ENCODE assay signal across 8 mouse cellular contexts in the genomic region with DNA sequence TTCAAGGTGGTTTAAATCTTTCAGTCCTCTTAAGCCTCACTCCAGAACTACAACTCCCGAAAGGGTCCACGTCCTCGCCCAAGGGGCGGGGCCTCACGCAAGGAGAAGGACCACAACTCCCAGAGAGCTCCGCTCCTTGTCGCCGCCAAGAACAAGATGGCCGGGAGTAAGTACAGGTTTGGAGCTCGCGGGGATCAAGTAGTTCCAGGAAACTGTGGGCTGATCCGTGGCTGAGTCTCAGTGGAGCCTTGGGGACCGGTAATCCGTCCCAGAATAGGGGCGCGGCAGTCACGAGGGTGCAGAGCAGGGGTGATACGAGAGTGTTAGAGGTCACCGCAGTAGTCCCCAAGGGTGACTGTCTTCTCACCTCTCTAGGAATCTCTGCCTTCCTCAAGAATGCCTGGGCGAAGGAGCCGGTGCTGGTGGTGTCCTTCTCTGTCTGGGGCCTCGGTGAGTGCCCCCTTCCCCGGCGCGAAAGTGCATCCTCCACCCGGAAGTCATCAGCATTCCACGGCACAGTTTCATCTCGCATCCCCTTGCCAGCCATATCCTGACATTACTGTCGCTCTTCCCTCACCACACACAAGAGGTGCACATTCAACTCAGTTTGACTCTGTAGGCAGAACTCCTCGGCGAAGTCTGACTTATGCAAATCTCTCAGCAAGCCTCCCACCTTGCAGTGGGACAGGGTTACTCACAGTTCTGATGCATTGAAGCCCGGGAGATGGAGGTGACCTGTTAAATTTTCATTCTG. TPM values are rescaled to one million over a fixed set of nuclear protein-coding genes. Genes with fewer than 3 reads are reported as not detected.
DNase-seq lines count a peak whose midpoint lies in the region; ATAC-seq lines count a peak whose summit lies in the region.

A gene (plus strand): TSS at position 132 of the 754 bp plus-strand sequence.

- ATAC-seq in embryonic facial prominence, embryonic 12.5 days (ENCODE audit: insufficient number of reproducible peaks, insufficient read depth, low FRiP score, low TSS enrichment): peak; percentile 88
- peak; percentile 93 for ATAC-seq in limb, embryonic 11.5 days (ENCODE audit: insufficient number of reproducible peaks, low FRiP score, low TSS enrichment, low read depth)
- ATAC-seq in midbrain, embryonic 14.5 days (ENCODE audit: low FRiP score, low TSS enrichment): peak; percentile 97

- no peaks in the 10 kb centered on the region for H3K9me3 ChIP-seq in embryonic facial prominence, embryonic 12.5 days
- H3K9me3 ChIP-seq in limb, embryonic 11.5 days (ENCODE audit: control insufficient read depth, low read length): no peaks in the 10 kb centered on the region
- no peaks in the 10 kb centered on the region for H3K9me3 ChIP-seq in midbrain, embryonic 14.5 days (ENCODE audit: control insufficient read depth, low read length)

- peak; percentile 83 for DNase-seq in 3134 (ENCODE audit: extremely low read depth, insufficient read length, low spot score)
- DNase-seq in adrenal gland, postnatal 25 days: peak; percentile 85
- DNase-seq in heart, adult 11 months: peak; percentile 99
- DNase-seq in kidney, adult 18-20 months: peak; percentile 87
- DNase-seq in limb, embryonic 11.5 days (ENCODE audit: low spot score): peak; percentile 86
- peak; percentile 96 for DNase-seq in midbrain, embryonic 14.5 days
- peak; percentile 77 to 82 for DNase-seq in spleen, adult 18-20 months

- peak within 1 kb of the TSS; percentile 77 for H3K9ac ChIP-seq in embryonic facial prominence, embryonic 12.5 days
- H3K9ac ChIP-seq in limb, embryonic 11.5 days (ENCODE audit: low read length): peak within 1 kb of the TSS; percentile 72
- peak within 1 kb of the TSS; percentile 78 for H3K9ac ChIP-seq in midbrain, embryonic 14.5 days (replicated peaks; ENCODE audit: low read length)

- H3K27me3 ChIP-seq in embryonic facial prominence, embryonic 12.5 days: no peaks in the 10 kb centered on the region
- H3K27me3 ChIP-seq in limb, embryonic 11.5 days (ENCODE audit: control insufficient read depth, insufficient read depth, low read length): no peaks in the 10 kb centered on the region
- H3K27me3 ChIP-seq in midbrain, embryonic 14.5 days (ENCODE audit: control insufficient read depth, insufficient read depth, low read length): no peaks in the 10 kb centered on the region

- peak within 1 kb of the TSS; percentile 81 for H3K4me3 ChIP-seq in embryonic facial prominence, embryonic 12.5 days
- peak within 1 kb of the TSS; percentile 76 for H3K4me3 ChIP-seq in limb, embryonic 11.5 days (ENCODE audit: low read depth, low read length)
- peak within 1 kb of the TSS; percentile 64 for H3K4me3 ChIP-seq in midbrain, embryonic 14.5 days (replicated peaks; ENCODE audit: low read depth, low read length)

- H3K4me1 ChIP-seq in embryonic facial prominence, embryonic 12.5 days: peaks cover 7% of the 10 kb centered on the region; the same call in 1 of the 2 replicates
- H3K4me1 ChIP-seq in limb, embryonic 11.5 days (ENCODE audit: control insufficient read depth, insufficient read depth, low read length): no peaks in the 10 kb centered on the region
- H3K4me1 ChIP-seq in midbrain, embryonic 14.5 days (ENCODE audit: control insufficient read depth, insufficient read depth, low read length): peaks cover 5% of the 10 kb centered on the region

- 1% methylated on average over 32 of the region's 32 CpGs for WGBS in embryonic facial prominence, embryonic 12.5 days
- 2% methylated on average over 32 of the region's 32 CpGs for WGBS in limb, embryonic 11.5 days
- 1% methylated on average over 32 of the region's 32 CpGs for WGBS in midbrain, embryonic 14.5 days

- H3K36me3 ChIP-seq in embryonic facial prominence, embryonic 12.5 days: peaks cover 31% of the 10 kb centered on the region
- H3K36me3 ChIP-seq in limb, embryonic 11.5 days (ENCODE audit: control insufficient read depth, insufficient read depth, low read length): peaks cover 5% of the 10 kb centered on the region
- peaks cover 28% of the 10 kb centered on the region for H3K36me3 ChIP-seq in midbrain, embryonic 14.5 days (ENCODE audit: control insufficient read depth, insufficient read depth, low read length)

- peak within 1 kb of the TSS; percentile 79 for H3K4me2 ChIP-seq in embryonic facial prominence, embryonic 12.5 days (replicated peaks)
- peak within 1 kb of the TSS; percentile 64 for H3K4me2 ChIP-seq in limb, embryonic 11.5 days (ENCODE audit: low read depth, severe bottlenecking)
- H3K4me2 ChIP-seq in midbrain, embryonic 14.5 days (ENCODE audit: low read length): peak within 1 kb of the TSS; percentile 85

- H3K27ac ChIP-seq in embryonic facial prominence, embryonic 12.5 days: peak within 1 kb of the TSS; percentile 66
- no peak within 1 kb of the TSS for H3K27ac ChIP-seq in limb, embryonic 11.5 days (replicated peaks; ENCODE audit: low read depth, low read length)
- peak within 1 kb of the TSS; percentile 58 for H3K27ac ChIP-seq in midbrain, embryonic 14.5 days (replicated peaks; ENCODE audit: low read depth, low read length)

RNA-seq across cellular contexts. Expression of the gene that starts here (rescaled TPM):
- total RNA-seq in adrenal gland, postnatal 25 days (2021): 484 and 641 TPM in 2 replicates
- polyA plus RNA-seq in embryonic facial prominence, embryonic 12.5 days (2016; fragmentation: Nextera tagmentation; extraction: Ambion mirVana): 367 and 407 TPM in 2 replicates
- 400 and 407 TPM in 2 replicates for polyA plus RNA-seq in limb, embryonic 11.5 days (2014; fragmentation: Nextera tagmentation; extraction: Ambion mirVana)
- 432 and 586 TPM in 2 replicates for polyA plus RNA-seq in midbrain, embryonic 14.5 days (2014; fragmentation: Nextera tagmentation; extraction: Ambion mirVana)
